Mouse (Mus musculus): ENCODE results near the gene Tex264.
"Not testable (repeated sequence)": the region's sequence is repeated elsewhere in the genome, so short reads cannot be mapped to it uniquely, and the experiment has no call there.

The Tex264 gene

GRCm38 (mm10) chr9:106659935-106660334 is 25.8 kb downstream of the Tex264 start:
- DNase-seq, result no peak

DNA sequence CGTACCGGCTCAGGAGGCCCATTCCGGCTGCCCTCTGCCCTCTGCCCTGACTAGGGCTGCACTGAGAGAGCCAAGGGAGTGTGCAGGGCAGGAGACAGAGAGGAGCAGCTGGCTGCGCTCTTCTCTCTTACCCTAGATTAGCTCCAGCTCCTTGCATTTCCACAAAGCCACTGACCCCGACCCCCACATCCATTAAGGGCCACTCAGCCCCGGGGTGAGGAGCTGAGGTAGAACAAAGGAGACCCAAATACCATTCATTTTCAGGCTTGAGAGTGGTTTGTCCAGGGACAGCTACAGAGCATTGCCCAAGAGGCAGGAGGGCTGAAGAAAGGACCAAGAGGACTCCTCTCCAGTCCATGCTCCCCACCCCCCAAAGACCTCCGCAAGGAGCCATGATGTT is 26.3 kb downstream of the Tex264 start:
- no peak for DNase-seq

GRCm38 (mm10) chr9:106657592-106657991 is 28.1 kb downstream of the Tex264 start:
- DNase-seq, result no peak

GRCm38 (mm10) chr9:106656820-106657219 is 28.9 kb downstream of the Tex264 start:
- no peak for DNase-seq

- peak; percentile 74 for DNase-seq
Measured at GRCm38 (mm10) chr9:106655884-106656720, 29.6 kb downstream of the Tex264 start, which contains the start of gene Grm2. Gene Grm2 (minus strand): TSS chr9:106656082.

DNA sequence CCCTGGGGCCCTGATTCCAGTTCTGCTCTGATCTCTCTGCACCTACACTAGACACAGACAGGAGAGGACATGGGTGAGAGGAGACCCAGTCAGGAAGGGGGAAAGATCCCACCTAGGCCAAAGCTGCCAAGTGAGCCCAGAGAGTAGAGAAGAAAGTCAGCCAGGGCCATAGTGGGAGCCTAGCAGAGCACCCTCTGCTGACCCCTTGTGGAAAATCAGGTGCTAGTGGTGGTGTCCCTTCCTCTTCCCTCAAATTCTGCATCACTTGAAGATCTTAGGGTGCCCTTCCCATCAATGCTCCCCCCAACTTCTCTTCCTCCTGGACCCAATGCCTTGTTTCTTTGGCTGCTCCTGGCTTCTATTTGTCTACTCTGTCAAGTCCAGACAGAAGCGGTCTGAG is 33.0 kb downstream of the Tex264 start:
- no peak for DNase-seq

GRCm38 (mm10) chr9:106647226-106647625 is 38.5 kb downstream of the Tex264 start:
- no peak for DNase-seq

DNA sequence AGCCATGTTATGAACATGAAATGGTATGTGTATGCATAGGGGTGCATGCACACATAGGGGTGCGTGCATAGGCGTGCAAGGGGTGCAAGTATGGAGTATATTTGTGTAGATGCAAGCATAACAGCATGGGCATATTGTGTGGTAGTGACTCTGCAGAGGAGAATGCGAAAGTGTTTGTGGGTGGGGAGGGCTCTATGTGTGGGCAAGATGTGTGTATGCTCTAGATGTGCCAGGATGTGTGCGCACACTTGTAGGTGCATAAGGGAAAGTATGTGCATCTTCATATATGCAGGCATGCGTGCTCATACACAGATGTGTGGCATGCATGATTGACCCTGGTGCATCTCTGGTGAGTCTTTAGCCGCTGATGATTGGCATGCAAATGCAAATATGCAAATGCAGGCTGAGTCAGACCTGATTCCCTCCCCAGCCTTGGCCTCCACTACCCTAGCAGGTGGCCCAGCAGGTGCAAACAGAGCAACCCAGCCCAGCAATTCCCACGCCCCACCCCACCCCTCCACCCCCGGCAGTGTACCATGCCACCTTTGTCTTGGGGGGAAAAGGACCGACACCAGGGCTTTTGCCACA is 39.9 kb downstream of the Tex264 start:
- DNase-seq, result no peak

- no peak for DNase-seq
Measured at GRCm38 (mm10) chr9:106643787-106644186, 41.9 kb downstream of the Tex264 start.

- DNase-seq, result peak; percentile 84
Measured at GRCm38 (mm10) chr9:106643128-106643527, 42.6 kb downstream of the Tex264 start.

- DNase-seq, result no peak
Measured at GRCm38 (mm10) chr9:106641346-106641745, 44.4 kb downstream of the Tex264 start.

DNA sequence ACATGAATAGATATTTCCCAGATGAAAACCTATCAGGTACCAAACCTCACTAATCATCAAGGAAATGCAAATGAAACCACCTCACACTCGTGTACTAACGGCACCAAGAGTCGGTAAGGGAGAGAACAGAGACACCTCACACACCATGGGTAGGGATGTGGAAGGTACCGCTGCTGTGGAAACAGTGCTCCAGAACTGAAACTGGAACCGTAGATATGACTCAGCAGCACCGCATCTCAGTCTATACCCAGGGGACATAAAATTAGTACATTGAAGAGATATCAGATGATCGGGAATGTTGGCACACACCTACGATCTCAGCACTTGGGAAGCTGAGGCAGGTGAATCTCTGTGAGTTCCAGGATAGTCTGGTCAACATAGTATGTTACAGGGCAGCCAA is 47.6 kb downstream of the Tex264 start:
- DNase-seq, result no peak

DNA sequence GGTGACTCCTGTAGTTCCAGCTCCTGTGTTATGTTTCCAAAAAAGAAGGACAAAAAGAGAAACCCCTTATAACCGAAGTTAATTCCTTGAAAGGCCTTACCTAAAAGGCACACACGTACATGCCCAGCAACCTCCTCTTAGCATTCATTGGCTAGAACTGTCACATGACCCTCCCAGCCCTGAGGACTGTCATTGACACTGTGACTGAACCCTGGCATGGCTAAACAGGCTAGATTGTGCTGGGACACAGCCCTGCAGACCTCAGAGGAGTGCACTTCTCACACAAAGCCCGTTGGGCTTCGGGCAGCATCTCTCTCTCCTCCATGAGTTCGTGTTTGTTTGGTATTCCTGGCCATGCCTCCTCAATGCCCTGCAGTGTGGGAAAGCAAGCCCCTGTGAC is 53.5 kb downstream of the Tex264 start:
- DNase-seq, result no peak

DNA sequence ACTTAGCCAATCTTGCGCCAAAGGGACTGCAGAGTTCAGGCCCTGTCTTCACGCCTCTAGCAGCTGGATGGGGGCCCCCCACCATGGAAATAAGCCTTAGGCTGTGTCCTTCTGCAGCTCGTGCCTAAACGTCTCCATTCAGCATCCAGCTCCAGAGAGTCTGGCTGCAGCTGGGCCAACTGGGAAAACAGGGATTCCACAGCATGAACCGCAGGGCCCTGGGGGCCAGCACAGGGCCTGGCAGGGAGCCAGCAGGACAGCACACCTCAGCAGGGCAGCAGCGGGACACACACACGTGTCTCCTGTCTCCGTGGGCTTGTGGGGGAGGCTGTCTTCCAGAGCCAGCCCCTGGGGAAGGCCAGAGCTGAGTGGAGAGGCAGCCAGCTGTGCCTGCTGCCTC is 57.9 kb downstream of the Tex264 start:
- not testable (repeated sequence) for DNase-seq

- no peak for DNase-seq
Measured at GRCm38 (mm10) chr9:106626282-106626681, 59.4 kb downstream of the Tex264 start, which contains the start of gene Iqcf6. Gene Iqcf6 (plus strand): TSS chr9:106626582.

DNA sequence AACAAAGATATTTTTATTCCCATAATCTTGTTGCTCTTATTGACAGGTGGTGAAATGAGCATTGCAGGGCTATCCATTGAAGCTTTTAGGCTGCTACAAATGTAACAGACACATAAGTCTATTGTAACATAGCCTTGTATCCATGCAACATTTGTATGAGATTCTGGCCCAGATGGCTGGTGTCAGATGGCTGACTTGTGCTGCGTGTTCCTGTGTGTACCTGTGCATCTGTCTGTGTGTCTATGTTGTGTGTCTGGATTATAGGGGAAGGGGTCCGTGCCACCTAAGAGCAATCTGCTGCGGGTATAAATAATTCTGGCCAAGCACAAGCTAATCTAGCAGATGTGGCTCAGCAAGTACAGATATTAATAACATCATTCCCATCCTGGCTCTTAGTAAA is 68.2 kb downstream of the Tex264 start:
- DNase-seq, result no peak

GRCm38 (mm10) chr9:106616306-106616705 is 69.4 kb downstream of the Tex264 start:
- DNase-seq, result no peak

DNA sequence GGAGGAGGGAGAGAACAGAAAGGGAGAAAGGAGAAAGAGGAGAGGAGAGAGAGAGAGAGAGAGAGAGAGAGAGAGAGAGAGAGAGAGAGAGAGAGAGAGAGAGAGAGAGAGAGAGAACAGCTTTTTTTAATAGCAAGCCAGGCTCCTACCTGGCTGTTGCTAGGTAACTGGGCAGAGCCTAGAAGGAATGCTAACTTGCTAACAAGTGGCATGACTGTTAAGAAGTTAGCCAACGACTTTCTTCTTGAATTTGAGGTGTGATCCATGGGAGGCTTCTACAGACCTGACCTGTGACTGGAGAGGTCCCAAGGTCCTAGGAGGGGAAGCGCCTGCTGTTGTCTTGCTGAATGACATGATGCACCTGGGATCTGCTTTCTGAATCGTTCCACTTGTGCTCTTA is 71.1 kb downstream of the Tex264 start:
- no peak for DNase-seq

DNA sequence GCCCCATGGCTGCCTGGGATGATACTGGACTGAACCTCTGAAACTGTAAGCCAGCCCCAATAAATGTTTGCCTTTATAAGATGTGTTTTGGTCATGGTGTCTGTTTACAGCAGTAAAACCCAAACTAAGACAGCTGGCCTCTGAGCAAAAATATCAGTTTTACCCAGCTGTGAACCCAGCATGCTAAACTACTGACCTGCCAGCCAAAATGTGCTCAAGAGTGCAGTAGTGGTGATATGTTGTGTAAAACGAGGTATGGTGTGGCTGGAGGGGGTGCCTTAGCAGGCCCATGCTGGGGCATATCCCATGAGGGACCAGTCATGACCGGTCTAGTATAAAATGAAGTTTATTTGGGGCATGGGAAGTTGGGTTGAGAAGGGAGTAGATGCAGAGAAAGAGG is 71.8 kb downstream of the Tex264 start:
- no peak for DNase-seq

DNA sequence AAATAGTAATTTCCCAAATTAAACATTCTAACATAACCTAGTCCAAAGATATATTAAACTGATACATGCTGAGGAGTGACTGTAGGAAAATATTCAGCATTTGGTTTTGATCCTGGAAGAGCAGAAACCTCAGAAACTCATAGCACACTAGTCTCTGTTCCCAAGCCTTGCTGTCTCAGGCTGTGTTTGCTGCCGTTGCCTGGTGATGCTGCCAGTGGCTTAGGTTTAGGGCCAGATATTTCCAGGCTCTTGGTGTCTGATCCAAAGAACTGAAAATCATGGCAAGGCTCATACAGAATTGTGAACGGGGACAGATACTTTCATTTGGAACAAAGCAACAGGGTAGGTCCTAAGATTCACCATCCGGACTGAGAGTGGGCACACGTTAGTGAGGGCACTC is 75.0 kb downstream of the Tex264 start:
- DNase-seq, result no peak
